Comparison of ENCODE assay signal across 26 mouse cellular contexts in genomic region chr13:110477709-110478108, GRCm38 (mm10).
"Had no signal": no experiment of that assay in that cellular context is flagged by ENCODE, and none has a peak within 500 bp of the region (broad histone marks: within the 10 kb centered on the region; RNA-seq: fewer than 3 reads in every experiment).

No protein-coding gene starts in this region.

- H3K9ac ChIP-seq: heart, embryonic 13.5 days; heart, embryonic 15.5 days; hindbrain, embryonic 13.5 days; intestine, embryonic 15.5 days; limb, embryonic 13.5 days; limb, embryonic 15.5 days had no signal

- H3K27ac ChIP-seq: gastrocnemius, adult 2 months; heart, adult 2 months; heart, embryonic 13.5 days; heart, embryonic 15.5 days; hindbrain, embryonic 13.5 days; intestine, embryonic 15.5 days; layer of hippocampus, adult 2 months; limb, embryonic 13.5 days; limb, embryonic 15.5 days had no signal

- H3K27me3 ChIP-seq: heart, embryonic 13.5 days; heart, embryonic 15.5 days; hindbrain, embryonic 13.5 days; intestine, embryonic 15.5 days; limb, embryonic 13.5 days; limb, embryonic 15.5 days had no signal

- DNase-seq: gastrocnemius, adult 2 months; gastrocnemius, postnatal 10 days; gastrocnemius, postnatal 25 days; heart, adult 11 months; heart, adult 2 months; heart, postnatal 14 days; heart, postnatal 36 days; kidney, adult 18-20 months; kidney, adult 8-10 months; kidney, postnatal 10 days; kidney, postnatal 25 days; kidney, postnatal 4 days; layer of hippocampus, adult 9-11 months; layer of hippocampus, postnatal 36 days; left cerebral cortex, postnatal 4 days had no signal

- H3K36me3 ChIP-seq: heart, embryonic 13.5 days; heart, embryonic 15.5 days; hindbrain, embryonic 13.5 days; intestine, embryonic 15.5 days; limb, embryonic 13.5 days; limb, embryonic 15.5 days had no signal

- H3K4me2 ChIP-seq: heart, embryonic 11.5 days; heart, embryonic 13.5 days; heart, embryonic 15.5 days; hindbrain, embryonic 13.5 days; intestine, embryonic 15.5 days; limb, embryonic 13.5 days; limb, embryonic 15.5 days had no signal

- ATAC-seq: hindbrain, embryonic 16.5 days; inflammation-experienced regulatory T-cells, adult 6 months; intestine, embryonic 15.5 days; intestine, postnatal 0 days had no signal

- H3K4me1 ChIP-seq: hindbrain, embryonic 13.5 days; intestine, embryonic 15.5 days; limb, embryonic 13.5 days; limb, embryonic 15.5 days had no signal

- H3K4me3 ChIP-seq: gastrocnemius, adult 2 months; heart, adult 2 months; heart, embryonic 13.5 days; heart, embryonic 15.5 days; hindbrain, embryonic 13.5 days; intestine, embryonic 15.5 days; layer of hippocampus, adult 2 months; limb, embryonic 13.5 days; limb, embryonic 15.5 days had no signal

- H3K9me3 ChIP-seq: heart, embryonic 15.5 days; hindbrain, embryonic 13.5 days; intestine, embryonic 15.5 days; limb, embryonic 15.5 days had no signal
